Mouse (Mus musculus) hindbrain, embryonic 13.5 days (tissue): ENCODE results near the gene Axin1. TPM values are rescaled to one million over a fixed set of nuclear protein-coding genes. Genes with fewer than 3 reads are reported as not detected.

Experiments
- ATAC-seq: fragments of 200-750 bp; cut with Nextera tagmentation; 2 replicates; pipeline ENCODE4 v1.8.0; 2017; ENCODE audit warnings: moderate TSS enrichment; ENCODE audit not compliant: low FRiP score
- H3K27ac ChIP-seq: fragments of 300-500 bp; sonication (generic); 2 replicates; pipeline ENCODE4 v1.5.1; 2015; ENCODE audit warnings: inconsistent platforms, mild to moderate bottlenecking, moderate library complexity
- H3K27me3 ChIP-seq: fragments of 300-500 bp; sonication (generic); 2 replicates; pipeline ENCODE4 v1.6.1; 2015; ENCODE audit warnings: mild to moderate bottlenecking, inconsistent platforms
- H3K36me3 ChIP-seq: fragments of 300-500 bp; sonication (generic); 2 replicates; pipeline ENCODE4 v1.6.1; 2015; ENCODE audit warnings: mild to moderate bottlenecking, inconsistent platforms
- H3K4me1 ChIP-seq: fragments of 300-500 bp; sonication (generic); replicated peaks from 2 replicates; pipeline ENCODE4 v1.6.1; 2015; ENCODE audit warnings: inconsistent platforms
- H3K4me2 ChIP-seq: fragments of 300-500 bp; sonication (generic); 2 replicates; pipeline ENCODE4 v1.6.1; 2015; ENCODE audit warnings: inconsistent platforms, mild to moderate bottlenecking, moderate library complexity
- H3K4me3 ChIP-seq: fragments of 300-500 bp; sonication (generic); 2 replicates; pipeline ENCODE4 v1.5.1; 2015; ENCODE audit warnings: mild to moderate bottlenecking, inconsistent platforms
- H3K9ac ChIP-seq: fragments of 300-500 bp; sonication (generic); 2 replicates; pipeline ENCODE4 v1.6.1; 2015; ENCODE audit warnings: mild to moderate bottlenecking, inconsistent platforms
- H3K9me3 ChIP-seq: fragments of 300-500 bp; sonication (generic); 2 replicates; pipeline ENCODE4 v1.6.1; 2016; ENCODE audit warnings: inconsistent platforms
- WGBS: fragments of 180-500 bp; shearing (Covaris S2); methylation state at CpG from one replicate; pipeline ENCODE4 v1.1.7; 2015; 5-methylcytosine and 5-hydroxymethylcytosine counted together
- polyA plus RNA-seq: library from polyadenylated mRNA; unstranded; fragments of >200 nt; fragmentation: Nextera tagmentation; extraction: Ambion mirVana; gene quantifications from 2 replicates; pipeline ENCODE4 v1.2.1, GENCODE M21; 2015

Gene Axin1
- polyA plus RNA-seq, 1 experiment from 2014 or later: 8.5 TPM

GRCm38 (mm10) chr17:26202737-26203136 is 64.2 kb downstream of the Axin1 start, which contains the start of gene Rgs11:
Gene Rgs11 (plus strand): TSS chr17:26202951.
- peaks cover 79% of the 10 kb centered on the region for H3K27me3 ChIP-seq

GRCm38 (mm10) chr17:26203321-26203811 is 64.9 kb downstream of the Axin1 start:
- 2% methylated on average over 30 of the region's 30 CpGs for WGBS
- Histone ChIP-seq H3K4me3 (peak overlapping the region; percentile 42), H3K9me3 (no peaks in the 10 kb centered on the region), H3K36me3 (no peaks in the 10 kb centered on the region), H3K4me2 (peak overlapping the region; percentile 76), H3K9ac (peak overlapping the region; percentile 51), H3K27ac (no peak overlapping the region), H3K4me1 (peaks cover 42% of the 10 kb centered on the region), H3K27me3 (peaks cover 79% of the 10 kb centered on the region)
- no peak; the same call in 1 of the 2 replicates for ATAC-seq

More at GRCm38 (mm10) chr17:26202737-26203136, 64.2 kb downstream of the Axin1 start, which contains the start of gene Rgs11:
- H3K4me2 ChIP-seq: peak within 1 kb of the TSS; percentile 94
- 2% methylated on average over 22 of the region's 22 CpGs for WGBS
- 0 out of 2 replicates have a peak, but pooled peaks have one; percentile 12 for ATAC-seq
- no peak within 1 kb of the TSS for H3K27ac ChIP-seq
- H3K4me3 ChIP-seq: peak within 1 kb of the TSS; percentile 42
- H3K36me3 ChIP-seq: peaks cover 4% of the 10 kb centered on the region
- H3K9me3 ChIP-seq: no peaks in the 10 kb centered on the region
- peaks cover 42% of the 10 kb centered on the region for H3K4me1 ChIP-seq
- peak within 1 kb of the TSS; percentile 51 for H3K9ac ChIP-seq

GRCm38 (mm10) chr17:26204766-26205165 is 66.3 kb downstream of the Axin1 start:
- H3K4me3 ChIP-seq: no peak overlapping the region
- H3K9ac ChIP-seq: no peak overlapping the region
- peaks cover 42% of the 10 kb centered on the region for H3K4me1 ChIP-seq
- peaks cover 68% of the 10 kb centered on the region for H3K27me3 ChIP-seq
- no peak overlapping the region for H3K27ac ChIP-seq
- ATAC-seq: no peak
- H3K9me3 ChIP-seq: no peaks in the 10 kb centered on the region
- H3K36me3 ChIP-seq: no peaks in the 10 kb centered on the region
- 32% methylated on average over 11 of the region's 11 CpGs for WGBS
- no peak overlapping the region for H3K4me2 ChIP-seq

GRCm38 (mm10) chr17:26206392-26206791 is 67.9 kb downstream of the Axin1 start:
- ATAC-seq: no peak
- Histone ChIP-seq H3K9ac (no peak overlapping the region), H3K27ac (no peak overlapping the region), H3K4me2 (no peak overlapping the region), H3K36me3 (no peaks in the 10 kb centered on the region), H3K9me3 (no peaks in the 10 kb centered on the region), H3K4me3 (no peak overlapping the region), H3K27me3 (peaks cover 52% of the 10 kb centered on the region), H3K4me1 (peaks cover 28% of the 10 kb centered on the region)
- 82% methylated on average over 1 of the region's 1 CpGs for WGBS

- H3K9me3 ChIP-seq: no peaks in the 10 kb centered on the region
- no peak within 1 kb of the TSS for H3K9ac ChIP-seq
- peaks cover 18% of the 10 kb centered on the region for H3K4me1 ChIP-seq
- 95% methylated on average over 12 of the region's 12 CpGs for WGBS
- H3K36me3 ChIP-seq: peaks cover 9% of the 10 kb centered on the region
- H3K27ac ChIP-seq: no peak within 1 kb of the TSS
- H3K4me3 ChIP-seq: no peak within 1 kb of the TSS
- H3K27me3 ChIP-seq: peaks cover 39% of the 10 kb centered on the region
- H3K4me2 ChIP-seq: no peak within 1 kb of the TSS
- ATAC-seq: no peak
Measured at GRCm38 (mm10) chr17:26207686-26208085, 69.2 kb downstream of the Axin1 start, which contains the start of gene Arhgdig. Gene Arhgdig (minus strand): TSS chr17:26207786.

GRCm38 (mm10) chr17:26212241-26212640 is 73.8 kb downstream of the Axin1 start:
- Histone ChIP-seq H3K4me3 (no peak overlapping the region), H3K9me3 (no peaks in the 10 kb centered on the region), H3K36me3 (peaks cover 52% of the 10 kb centered on the region), H3K9ac (no peak overlapping the region), H3K4me1 (no peaks in the 10 kb centered on the region), H3K27ac (no peak overlapping the region), H3K27me3 (0 out of 2 replicates have a peak, but pooled peaks cover 5% of the 10 kb centered on the region), H3K4me2 (no peak overlapping the region)
- WGBS: 93% methylated on average over 7 of the region's 7 CpGs
- no peak for ATAC-seq

- Histone ChIP-seq H3K4me1 (no peaks in the 10 kb centered on the region), H3K27me3 (0 out of 2 replicates have a peak, but pooled peaks cover under 1% of the 10 kb centered on the region), H3K4me2 (no peak overlapping the region), H3K4me3 (no peak overlapping the region), H3K27ac (no peak overlapping the region), H3K9ac (no peak overlapping the region), H3K36me3 (peaks cover 56% of the 10 kb centered on the region), H3K9me3 (no peaks in the 10 kb centered on the region)
- no peak for ATAC-seq
- 89% methylated on average over 11 of the region's 11 CpGs for WGBS
Measured at GRCm38 (mm10) chr17:26212681-26213080, 74.2 kb downstream of the Axin1 start.

- Histone ChIP-seq H3K27ac (no peak overlapping the region), H3K9ac (no peak overlapping the region), H3K9me3 (no peaks in the 10 kb centered on the region), H3K4me3 (no peak overlapping the region), H3K27me3 (no peaks in the 10 kb centered on the region), H3K4me2 (no peak overlapping the region), H3K36me3 (peaks cover 39% of the 10 kb centered on the region), H3K4me1 (no peaks in the 10 kb centered on the region)
- no peak for ATAC-seq
- 73% methylated on average over 2 of the region's 2 CpGs for WGBS
Measured at GRCm38 (mm10) chr17:26221508-26221907, 83.0 kb downstream of the Axin1 start.

- Histone ChIP-seq H3K27me3 (no peaks in the 10 kb centered on the region), H3K36me3 (peaks cover 8% of the 10 kb centered on the region), H3K4me1 (no peaks in the 10 kb centered on the region), H3K4me2 (no peak overlapping the region), H3K4me3 (no peak overlapping the region), H3K27ac (no peak overlapping the region), H3K9me3 (no peaks in the 10 kb centered on the region), H3K9ac (no peak overlapping the region)
- no peak for ATAC-seq
- 88% methylated on average over 12 of the region's 12 CpGs for WGBS
Measured at GRCm38 (mm10) chr17:26225150-26225549, 86.7 kb downstream of the Axin1 start.

GRCm38 (mm10) chr17:26229776-26230175 is 91.3 kb downstream of the Axin1 start:
- Histone ChIP-seq H3K4me1 (no peaks in the 10 kb centered on the region), H3K36me3 (no peaks in the 10 kb centered on the region), H3K27ac (no peak overlapping the region), H3K4me2 (no peak overlapping the region), H3K4me3 (no peak overlapping the region), H3K9ac (no peak overlapping the region), H3K9me3 (no peaks in the 10 kb centered on the region), H3K27me3 (no peaks in the 10 kb centered on the region)
- WGBS: 95% methylated on average over 5 of the region's 5 CpGs
- no peak for ATAC-seq

GRCm38 (mm10) chr17:26231156-26231555 is 92.7 kb downstream of the Axin1 start:
- H3K4me3 ChIP-seq: no peak overlapping the region
- peaks cover 7% of the 10 kb centered on the region for H3K4me1 ChIP-seq
- no peaks in the 10 kb centered on the region for H3K9me3 ChIP-seq
- H3K9ac ChIP-seq: no peak overlapping the region
- H3K36me3 ChIP-seq: no peaks in the 10 kb centered on the region
- H3K27ac ChIP-seq: no peak overlapping the region
- WGBS: 88% methylated on average over 5 of the region's 5 CpGs
- no peak for ATAC-seq
- no peak overlapping the region for H3K4me2 ChIP-seq
- no peaks in the 10 kb centered on the region for H3K27me3 ChIP-seq

- H3K36me3 ChIP-seq: no peaks in the 10 kb centered on the region
- ATAC-seq: no peak
- no peaks in the 10 kb centered on the region for H3K27me3 ChIP-seq
- no peak overlapping the region for H3K27ac ChIP-seq
- no peak overlapping the region for H3K4me3 ChIP-seq
- H3K9ac ChIP-seq: no peak overlapping the region
- 75% methylated on average over 8 of the region's 8 CpGs for WGBS
- no peaks in the 10 kb centered on the region for H3K9me3 ChIP-seq
- peaks cover 7% of the 10 kb centered on the region for H3K4me1 ChIP-seq
- H3K4me2 ChIP-seq: no peak overlapping the region
Measured at GRCm38 (mm10) chr17:26232863-26233262, 94.4 kb downstream of the Axin1 start.

- H3K4me3 ChIP-seq: no peak overlapping the region
- H3K9me3 ChIP-seq: no peaks in the 10 kb centered on the region
- no peak for ATAC-seq
- H3K9ac ChIP-seq: no peak overlapping the region
- peaks cover 7% of the 10 kb centered on the region for H3K4me1 ChIP-seq
- no peak overlapping the region for H3K4me2 ChIP-seq
- no peaks in the 10 kb centered on the region for H3K36me3 ChIP-seq
- no peaks in the 10 kb centered on the region for H3K27me3 ChIP-seq
- 94% methylated on average over 8 of the region's 8 CpGs for WGBS
- no peak overlapping the region for H3K27ac ChIP-seq
Measured at GRCm38 (mm10) chr17:26234386-26234785, 95.9 kb downstream of the Axin1 start.
